Mouse (Mus musculus) kidney, adult 11 months (tissue): ENCODE data around the gene Akr1d1.

ENCODE experiments used
- DNase-seq: peaks from one replicate; pipeline ENCODE4 v3.0.0; 2022

The Akr1d1 gene

DNA sequence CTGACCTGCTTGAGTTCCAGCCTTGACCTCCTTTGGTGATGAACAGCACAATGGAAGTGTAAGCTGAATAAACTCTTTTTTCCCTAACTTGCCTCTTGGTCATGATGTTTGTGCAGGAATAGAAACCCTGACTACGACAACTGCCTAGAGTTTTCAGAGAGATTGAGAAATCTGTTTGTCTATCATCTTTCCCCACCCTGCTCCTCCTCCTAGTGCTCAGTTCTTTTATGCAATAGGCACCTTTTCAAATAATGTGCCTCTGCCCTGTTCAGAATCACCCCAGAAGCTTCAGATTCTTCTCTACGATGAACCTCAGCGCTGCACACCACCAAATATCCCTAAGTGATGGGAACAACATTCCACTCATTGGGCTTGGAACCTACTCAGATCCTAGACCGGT, at the start of gene Akr1d1:
TSS of gene Akr1d1 (plus strand) at position 234 of the 400 bp plus-strand sequence.
- no peak for DNase-seq

DNA sequence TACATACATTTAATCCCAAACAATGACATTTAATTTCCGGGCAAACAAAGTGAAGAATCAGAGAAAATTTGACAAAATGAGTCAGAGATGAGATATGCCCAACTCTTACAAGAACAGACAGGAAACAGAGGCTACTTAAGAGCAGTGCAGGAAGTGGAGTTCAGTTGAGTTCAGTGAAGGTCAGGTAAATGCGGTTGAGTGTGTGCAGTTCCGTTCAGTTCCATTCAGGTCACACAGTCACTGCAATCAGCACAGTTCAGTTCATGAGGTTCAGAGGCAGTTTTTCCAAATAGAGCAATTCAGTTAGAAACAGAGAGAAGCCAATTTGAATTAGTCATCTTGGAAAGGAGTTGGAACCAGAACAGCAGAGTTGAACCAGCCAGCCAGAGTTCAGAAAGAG, 48.8 kb upstream of the Akr1d1 start:
- DNase-seq, result no peak

DNA sequence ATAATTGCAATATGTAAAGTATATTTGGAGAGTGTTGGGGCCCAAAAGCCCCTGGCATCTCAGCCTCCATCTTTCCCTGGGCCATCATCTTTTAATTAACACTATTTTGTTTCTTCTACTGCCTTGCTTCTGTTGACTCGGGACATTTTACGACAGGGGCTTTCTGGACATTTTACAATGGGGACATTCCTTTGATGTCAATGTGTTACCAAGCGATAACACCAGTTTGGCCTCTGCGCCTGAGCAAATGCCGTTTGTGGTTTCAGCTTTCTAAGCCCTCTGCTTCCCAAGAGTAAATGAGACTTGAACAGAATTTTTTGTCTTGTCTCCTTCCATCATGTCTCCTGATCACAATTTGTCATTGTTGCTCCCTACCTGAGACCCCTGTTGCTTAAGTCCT, 46.7 kb upstream of the Akr1d1 start:
- no peak for DNase-seq

DNA sequence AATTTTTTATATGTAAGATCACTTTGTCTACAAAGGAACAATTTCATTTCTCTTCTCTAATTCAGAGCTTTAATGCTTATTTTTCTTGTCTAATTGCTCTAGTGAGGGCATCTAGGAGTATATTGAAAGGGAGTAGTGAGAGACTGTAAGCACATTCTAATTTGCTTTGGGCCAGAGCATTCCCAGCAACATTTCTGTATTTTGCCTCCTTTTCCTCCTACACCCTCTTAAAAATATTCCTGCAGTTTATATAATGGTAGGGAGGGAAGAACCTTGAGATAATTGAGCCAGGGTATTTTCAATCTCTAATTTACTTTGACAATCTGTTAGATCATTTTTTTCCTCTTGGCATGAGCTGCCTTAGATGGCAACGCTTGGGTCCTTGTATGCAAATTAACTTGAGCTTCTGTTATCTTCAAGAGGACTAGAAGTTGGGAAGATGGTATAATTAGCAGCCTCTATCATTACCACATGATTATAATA, 45.3 kb upstream of the Akr1d1 start:
- DNase-seq, result no peak

DNA sequence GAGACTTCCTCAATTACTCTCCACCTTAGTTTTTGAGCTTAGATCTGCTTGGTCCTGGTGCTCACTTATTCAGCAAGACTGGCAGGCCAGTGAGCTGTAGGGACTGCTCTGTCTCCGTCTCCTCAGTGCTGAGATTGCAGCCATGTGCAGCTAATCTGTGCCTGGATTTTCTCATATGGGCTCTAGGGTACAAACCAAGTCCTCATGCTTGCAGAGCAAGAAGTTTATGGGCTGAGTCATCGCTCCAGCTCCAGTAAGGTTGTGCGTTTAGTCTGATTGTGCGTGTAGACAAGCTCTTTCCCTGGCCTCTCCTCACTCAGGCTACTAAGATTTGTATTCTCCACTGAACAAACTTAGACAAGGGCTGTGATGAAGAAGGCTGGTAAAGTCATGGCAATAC, 43.5 kb upstream of the Akr1d1 start:
- DNase-seq, result no peak

DNA sequence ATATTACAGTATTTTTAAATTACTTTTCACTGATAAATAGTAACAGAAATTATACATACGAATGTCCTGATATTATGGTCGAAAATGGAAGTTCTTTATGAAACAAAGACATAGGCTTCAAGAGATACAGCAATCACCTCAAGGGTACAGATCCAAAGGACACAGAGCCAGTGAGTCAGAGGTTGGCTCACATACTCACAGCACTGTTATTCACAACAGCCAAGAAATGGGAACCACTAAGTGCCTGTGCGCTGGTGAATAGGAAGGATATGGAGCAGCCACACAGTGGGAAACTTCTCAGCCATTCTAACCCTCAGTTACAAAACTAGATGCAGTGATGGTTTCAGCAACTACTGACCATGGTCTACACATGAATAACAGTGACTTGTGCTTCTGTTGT, 37.7 kb upstream of the Akr1d1 start:
- DNase-seq, result no peak

DNA sequence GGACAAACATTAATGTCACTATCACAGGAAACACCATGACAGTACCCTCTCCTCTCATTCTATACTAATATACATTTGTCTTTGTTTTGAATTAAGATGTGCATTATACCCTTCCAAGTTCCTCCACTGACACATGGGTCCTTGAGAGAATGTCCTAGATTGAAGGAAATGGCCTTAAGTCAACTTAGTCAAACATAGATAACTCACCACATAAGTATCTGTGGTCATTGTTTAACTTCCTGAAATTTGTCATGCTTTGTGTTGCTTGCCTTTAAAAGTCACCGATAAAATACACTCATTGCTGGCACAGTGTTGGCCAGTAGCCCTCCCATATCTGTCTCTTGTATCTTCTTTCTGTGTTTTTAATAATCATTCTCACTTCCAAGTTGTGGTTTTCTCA, 35.0 kb upstream of the Akr1d1 start:
- no peak for DNase-seq

DNA sequence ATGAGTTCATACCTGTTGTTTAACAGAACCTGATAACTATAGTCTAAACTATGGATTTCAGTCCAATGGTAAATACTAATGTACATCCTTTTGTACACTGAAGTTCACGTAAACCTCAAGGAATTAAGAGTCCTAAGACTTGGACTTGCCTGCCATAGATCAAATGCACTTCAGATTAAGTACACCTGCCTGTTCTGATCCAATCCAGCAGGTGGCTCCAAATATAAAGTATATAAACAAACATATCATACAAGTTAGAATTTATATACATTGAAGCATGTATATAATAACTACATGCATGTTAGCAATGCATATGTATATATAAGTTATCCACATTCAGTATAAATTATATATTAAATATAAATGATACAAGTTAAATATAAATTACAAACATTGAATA, 33.1 kb upstream of the Akr1d1 start:
- no peak for DNase-seq

DNA sequence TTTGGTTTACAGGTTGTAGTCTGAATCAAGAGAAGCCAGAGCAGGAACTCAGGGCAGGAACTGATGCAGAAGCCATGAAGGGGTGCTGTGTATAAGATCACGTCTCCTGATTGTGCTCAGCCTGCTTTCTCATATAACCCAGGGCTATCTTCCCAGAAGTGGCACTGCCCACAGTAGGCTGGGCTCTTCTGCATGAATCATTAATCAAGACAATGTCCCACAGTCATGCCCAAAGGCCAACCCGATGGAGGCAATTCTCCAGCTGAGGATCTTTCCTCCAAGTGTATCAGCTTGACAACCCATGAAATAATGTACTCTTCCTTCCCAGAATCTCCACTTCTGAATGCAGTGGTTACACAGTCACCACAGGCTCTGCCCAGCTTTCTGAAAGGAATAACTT, 24.4 kb upstream of the Akr1d1 start:
- peak; percentile 41 for DNase-seq

DNA sequence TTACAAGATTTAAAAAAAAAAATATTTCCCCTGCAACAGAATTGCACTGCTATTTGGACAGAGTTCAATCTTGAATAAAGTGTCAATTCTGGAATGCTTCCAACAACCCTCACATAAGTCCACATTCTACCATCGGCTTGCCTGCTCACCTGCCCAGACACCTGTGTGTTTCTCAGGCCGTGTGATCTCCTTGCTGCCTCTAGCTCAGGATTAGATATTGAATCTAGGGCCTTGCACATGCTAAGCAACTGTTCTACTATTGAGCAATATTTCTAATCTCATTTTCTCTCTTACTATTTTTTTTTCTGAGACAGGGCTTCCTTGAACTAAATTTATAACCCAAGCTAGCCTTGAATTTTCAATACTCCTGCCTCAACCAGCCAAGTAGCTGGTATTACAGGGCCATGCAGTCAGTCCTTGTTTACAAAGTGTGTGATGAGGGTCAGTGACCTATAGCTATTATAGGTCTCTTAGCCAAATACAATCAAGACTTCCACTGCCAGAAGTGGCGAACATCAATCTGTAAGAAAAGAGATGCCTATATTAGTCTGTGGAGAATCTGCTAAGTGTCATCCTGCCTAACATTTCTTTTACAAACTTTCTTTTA, 23.0 kb upstream of the Akr1d1 start:
- no peak for DNase-seq

DNA sequence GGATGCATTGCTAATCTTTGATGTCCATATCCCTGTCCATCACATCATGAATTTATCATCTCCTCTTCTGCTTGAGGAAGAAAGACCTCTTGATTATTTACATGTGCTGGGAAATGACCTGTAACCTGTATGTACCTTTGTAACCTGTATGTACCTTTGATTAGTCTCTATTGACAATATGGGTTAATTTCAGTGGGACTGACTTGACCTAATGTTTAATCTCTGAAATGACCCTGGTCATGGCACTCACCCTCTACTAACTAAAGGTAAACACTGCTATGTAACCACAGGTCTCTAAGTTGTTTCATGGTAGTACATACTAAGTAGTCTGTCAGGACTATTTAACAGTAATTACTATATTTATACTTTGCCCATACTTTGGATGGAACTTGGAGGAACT, 19.2 kb upstream of the Akr1d1 start:
- DNase-seq, result no peak

DNA sequence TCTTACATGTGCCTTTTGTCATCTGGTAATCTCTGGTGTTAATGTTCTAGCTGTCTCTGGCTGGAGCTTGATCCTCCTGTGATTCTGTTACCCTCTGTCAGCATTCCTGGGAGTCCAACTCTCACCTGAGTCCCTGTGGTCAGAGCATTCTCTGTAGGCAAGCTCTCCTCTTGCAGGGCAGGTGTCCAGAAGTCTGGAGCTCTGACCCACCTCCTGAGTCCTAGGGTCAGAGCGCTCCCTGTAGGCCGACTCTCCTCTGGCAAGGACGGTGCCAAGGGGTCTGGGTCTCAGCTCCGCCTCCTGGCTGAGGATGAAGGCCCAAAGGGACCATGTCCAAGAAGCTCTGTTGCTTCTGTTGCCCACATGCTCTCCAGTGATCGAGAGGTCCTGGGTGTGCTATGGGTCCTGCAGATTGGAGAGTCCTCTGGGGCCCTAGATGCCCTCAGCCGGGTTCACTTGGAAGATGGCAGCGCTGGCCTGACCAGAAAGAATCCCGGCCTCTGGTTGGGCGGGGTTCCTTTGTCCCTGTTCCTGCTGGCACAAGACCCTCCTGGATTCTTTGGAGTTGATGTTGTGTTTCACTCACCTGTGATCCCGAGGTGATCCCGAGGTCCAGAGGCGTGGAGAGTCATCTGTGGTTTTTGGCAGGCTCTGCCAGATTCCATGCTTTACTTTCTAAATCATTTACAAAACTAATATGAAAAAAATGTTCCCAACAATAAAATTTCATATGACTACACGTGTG, 9.2 kb upstream of the Akr1d1 start:
- peak; percentile 84 for DNase-seq

DNA sequence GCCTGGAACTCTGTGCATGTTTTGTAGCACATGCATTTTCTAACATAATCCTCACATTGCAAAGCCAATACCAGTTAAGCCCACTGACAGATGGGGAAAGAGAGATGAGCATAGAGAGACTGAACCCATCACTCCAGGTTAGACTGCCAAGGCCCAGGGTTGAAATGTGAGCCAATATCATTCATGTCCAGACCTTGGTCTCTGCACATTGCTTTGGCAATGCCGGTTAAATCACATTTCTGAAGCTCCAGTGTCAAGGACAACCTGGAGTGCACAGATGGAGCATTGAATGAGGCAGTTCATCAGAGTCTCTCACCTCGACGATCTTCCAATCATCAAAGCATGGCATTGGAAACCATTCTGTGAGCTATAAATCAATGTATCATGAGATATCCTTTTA, 2.1 kb downstream of the Akr1d1 start:
- DNase-seq, result no peak

DNA sequence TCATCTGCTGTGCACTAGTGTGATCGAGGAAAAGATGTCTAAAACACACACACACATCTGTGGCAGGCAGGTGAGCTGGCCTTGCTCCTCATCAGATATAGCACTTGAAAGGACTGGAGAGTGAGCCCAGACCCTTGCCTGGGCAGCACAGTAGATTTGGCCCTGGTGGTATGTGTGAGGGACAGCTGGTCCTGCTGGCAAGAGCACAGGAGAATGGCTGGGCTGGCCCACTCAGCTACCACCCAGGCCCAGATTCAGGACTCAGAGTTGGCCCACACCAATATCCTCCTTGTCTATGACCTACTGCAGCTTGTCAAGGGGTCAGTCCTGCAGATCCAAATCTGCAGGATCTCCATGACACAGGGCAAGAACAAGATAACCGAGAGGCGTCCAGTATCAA, 6.9 kb downstream of the Akr1d1 start:
- DNase-seq, result no peak

DNA sequence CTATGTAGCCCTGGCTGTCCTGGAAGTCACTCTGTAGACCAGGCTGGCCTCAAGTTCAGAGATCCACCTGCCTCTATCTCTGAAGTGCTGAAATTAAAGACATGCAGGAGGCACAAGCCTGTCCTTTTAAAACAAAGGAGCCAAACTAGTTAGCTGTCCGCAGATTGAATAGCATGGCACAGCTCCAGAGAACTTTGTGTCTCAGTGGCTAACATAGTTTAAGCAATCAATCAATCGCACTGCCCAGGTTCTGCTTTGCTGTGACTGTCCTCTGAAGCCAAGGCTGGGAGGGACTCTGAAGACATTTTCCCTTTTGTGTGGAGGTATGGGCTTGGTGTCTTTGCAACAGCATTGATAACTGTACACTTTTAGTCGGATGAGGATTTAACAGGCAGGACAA, 7.8 kb downstream of the Akr1d1 start:
- no peak for DNase-seq

DNA sequence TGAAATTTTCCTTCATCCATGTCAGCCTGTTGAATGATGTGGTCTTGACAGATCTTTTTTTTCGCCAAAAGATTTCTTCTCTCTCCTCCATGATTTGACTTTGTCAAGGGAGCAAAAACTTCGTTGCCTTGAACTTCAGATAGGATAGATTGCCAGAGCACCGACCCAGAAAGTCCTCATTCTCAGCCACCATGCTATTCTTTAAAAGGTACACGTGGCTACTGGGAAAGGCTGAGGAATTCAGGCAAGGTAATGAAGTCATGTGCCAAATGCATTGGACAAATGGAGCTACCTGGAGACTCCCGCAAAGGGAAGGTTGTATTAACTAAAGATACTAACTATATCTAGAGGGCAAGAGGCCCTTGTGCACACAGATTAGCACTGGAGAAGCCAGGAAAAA, 8.8 kb downstream of the Akr1d1 start:
- DNase-seq, result peak; percentile 53

DNA sequence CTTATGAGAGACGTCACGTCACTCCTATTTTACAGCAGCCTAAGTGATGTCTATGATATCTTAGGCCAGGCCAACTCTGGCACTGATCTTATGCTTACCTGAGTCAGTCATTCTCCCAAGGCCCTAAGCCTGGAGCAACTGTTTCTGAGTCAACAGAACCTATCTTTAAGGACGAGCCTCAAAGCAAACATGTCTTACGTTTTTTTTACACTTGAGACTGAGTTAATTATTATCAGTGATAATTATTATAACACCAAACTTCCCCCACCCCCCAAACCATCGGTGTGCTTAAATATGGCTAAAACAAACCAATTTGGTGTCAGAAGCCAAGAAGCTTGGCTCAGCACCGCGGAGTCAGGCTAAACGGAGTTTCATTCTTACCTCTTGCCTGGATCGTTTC, 9.4 kb downstream of the Akr1d1 start:
- no peak for DNase-seq

DNA sequence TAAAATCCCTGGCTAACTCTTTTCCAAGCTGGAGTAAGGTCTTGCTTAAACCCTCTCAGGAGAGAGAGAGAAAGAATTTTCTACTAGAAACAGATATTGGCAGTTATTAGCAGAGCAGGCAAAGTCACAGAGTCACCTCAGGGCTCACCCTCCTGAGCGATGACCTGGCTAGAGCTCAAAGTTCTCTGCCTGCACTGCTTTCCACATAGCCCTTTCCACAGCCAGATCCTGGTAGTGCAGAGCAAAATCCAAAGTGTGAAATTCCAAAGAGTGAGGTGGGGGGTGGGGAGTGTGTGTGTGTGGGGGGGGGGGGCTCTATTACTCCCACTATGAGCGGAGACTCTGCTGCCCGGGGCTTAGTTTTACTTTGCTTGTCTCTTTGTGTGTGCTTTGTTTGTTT, 10.1 kb downstream of the Akr1d1 start:
- DNase-seq, result peak; percentile 81

DNA sequence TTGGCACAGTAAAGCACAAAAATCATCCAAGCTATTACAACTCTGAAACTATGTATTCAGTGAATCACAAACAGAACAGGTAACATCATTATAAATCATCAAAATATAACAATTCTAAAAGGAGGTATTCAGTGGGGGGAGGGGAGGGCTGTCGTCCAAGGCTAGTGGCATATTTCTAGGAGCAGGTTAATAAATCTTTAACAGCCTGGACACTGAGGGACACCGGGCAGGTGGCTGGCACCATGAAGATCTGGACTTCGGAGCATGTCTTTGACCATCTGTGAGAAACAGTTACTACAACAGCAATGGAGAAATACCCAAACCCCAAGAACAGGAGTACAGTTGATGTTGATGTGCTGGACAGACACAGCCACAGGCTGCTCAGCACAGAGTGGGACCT, 11.2 kb downstream of the Akr1d1 start:
- DNase-seq, result peak; percentile 78

DNA sequence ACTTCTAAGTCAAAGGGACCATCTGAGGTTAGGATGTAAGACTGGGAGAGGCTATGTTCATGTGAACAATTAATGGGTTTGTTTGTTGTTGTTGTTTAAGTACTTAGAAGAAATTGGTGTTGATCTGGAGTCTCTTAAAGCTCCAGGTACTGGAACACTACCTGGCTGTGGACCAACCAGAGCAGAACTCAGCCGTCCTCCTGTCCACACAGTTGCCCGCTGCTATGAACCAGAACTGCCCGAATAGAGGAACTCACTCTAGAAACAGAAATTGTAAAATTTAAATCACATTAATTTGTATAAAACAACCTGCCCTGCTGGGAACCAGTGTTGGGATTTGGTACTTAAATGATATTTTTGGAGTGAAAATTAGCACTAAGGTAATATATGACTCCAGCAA, 12.2 kb downstream of the Akr1d1 start:
- no peak for DNase-seq

DNA sequence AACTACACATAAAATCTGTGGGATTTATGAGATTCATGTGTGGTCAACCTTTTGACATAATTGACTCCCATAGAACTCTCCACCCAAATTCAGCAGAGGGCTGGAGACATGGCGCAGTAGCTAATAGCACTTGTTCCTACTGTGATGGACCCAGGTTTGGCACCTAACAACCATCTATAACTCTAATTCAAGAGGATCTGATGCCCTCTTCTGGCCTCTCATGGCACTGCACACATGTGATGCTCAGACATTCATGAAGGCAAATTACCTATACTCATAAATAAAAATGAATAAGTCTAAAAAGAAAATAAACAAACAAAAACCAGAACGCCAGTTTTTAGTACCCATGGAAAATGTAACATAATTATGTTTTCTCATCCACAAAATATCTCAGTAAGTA, 22.8 kb downstream of the Akr1d1 start:
- peak; percentile 56 for DNase-seq

DNA sequence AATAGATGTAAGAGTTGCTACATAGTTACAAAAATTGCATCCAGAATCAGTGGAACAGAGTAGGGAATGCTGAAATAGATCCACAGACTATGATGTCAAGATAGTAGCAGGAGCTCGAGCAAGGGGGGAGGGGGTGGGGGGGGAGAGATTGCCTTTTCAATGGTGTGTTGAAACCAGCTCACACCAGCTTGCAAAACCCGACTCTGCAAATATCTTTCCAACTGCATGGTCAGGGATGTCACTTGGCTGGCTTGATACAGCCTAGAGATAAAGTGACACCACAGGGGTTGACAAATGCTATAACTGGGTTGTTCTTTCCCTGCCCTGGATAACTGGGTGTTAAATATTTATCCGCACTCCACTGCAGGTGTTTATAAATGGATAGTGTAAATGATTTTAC, 24.0 kb downstream of the Akr1d1 start:
- DNase-seq, result no peak

DNA sequence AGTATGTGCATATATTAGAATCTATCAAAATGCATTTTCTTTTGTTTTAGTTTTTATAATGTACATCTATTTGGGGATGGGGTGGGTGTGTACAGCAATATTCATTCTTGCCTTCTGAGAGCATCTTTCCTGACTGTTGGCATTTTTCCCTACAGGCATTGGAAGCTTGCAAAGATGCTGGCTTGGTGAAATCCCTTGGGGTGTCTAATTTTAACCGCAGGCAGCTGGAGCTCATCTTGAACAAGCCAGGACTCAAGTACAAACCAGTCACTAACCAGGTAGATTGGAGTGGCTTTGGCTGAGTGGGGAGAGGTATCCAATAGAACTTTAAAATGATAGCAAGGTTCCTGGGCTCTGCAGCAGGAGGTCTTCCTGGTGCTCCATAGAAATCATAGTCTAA, 24.4 kb downstream of the Akr1d1 start:
- DNase-seq, result no peak

DNA sequence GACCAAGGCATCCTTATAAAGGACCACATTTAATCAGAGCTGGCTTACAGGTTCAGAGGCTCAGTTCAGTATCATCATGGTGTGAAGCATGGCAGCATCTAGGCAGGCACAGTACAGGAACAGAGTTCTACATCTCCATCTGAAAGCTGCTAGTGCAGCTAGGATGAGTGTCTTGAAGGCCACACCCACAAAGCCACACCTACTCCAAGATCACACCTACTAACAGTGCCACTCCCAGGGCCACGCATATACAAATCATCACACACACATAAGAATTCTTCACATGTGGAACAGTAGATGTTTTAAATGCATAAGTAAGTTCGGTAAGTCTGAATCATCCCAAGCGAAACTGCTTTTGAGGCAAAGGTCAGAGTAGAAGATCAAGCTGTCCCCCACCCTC, 33.9 kb downstream of the Akr1d1 start:
- DNase-seq, result no peak

DNA sequence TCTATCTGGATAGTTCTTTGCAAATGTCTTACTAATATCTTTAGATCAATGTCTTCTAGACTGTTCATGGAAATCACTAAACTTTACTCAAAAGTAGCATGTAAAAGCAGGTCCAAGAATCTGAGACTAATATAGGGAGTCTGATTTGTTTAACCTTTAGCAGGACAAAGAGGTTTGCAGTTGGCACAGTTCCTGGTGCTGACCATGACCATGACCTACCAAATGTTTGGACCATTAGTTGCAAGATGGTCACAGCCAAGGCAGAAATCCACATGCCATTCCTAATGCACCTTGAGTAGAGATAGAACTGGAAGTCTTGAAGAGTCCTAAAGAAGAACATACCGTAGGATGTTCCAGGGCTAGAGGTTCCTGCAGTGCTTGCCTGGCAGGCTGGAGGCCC, 37.4 kb downstream of the Akr1d1 start:
- no peak for DNase-seq
